Mouse (Mus musculus) heart, postnatal 10 days (tissue): ENCODE data around the gene Tep1. TPM values are rescaled to one million over a fixed set of nuclear protein-coding genes. Genes with fewer than 3 reads are reported as not detected.
"Not testable (repeated sequence)": the region's sequence is repeated elsewhere in the genome, so short reads cannot be mapped to it uniquely, and the experiment has no call there.

Experiments used
- DNase-seq, 2 experiments: peaks; one replicate each; pipeline ENCODE4 v3.0.0; 2021
- intact Hi-C: fragments of 180-260 bp; cut with DNase I; formaldehyde crosslinking; loops from one replicate; pipeline ENCODE4 v1.15.1; 2025
- total RNA-seq, 2 experiments: library from RNA; stranded (reverse); gene quantifications; 2 replicates each; pipeline ENCODE4 v1.2.3; 2021

The Tep1 gene
- total RNA-seq, 2 experiments from 2014 or later, result 10.9 to 11.6 TPM

GRCm38 (mm10) chr14:50870805-50871143 is 414 bp upstream of the Tep1 start:
- DNase-seq, result no peak

GRCm38 (mm10) chr14:50868656-50869055 is 1.7 kb downstream of the Tep1 start:
- DNase-seq, result no peak
- intact Hi-C loops, result loop anchor here (5.0 kb wide), 1 partner anchor 61 kb away; the partner anchor contains the start of genes Ccnb1ip1 and Parp2

More at GRCm38 (mm10) chr14:50870805-50871143, 414 bp upstream of the Tep1 start:
- intact Hi-C loops, result loop anchor here (1.0 kb wide), 1 partner anchor 193 kb away; no protein-coding TSS in a partner anchor

- intact Hi-C loops, result loop anchor here (5.0 kb wide), 1 partner anchor 61 kb away; the partner anchor contains the start of genes Ccnb1ip1 and Parp2
- DNase-seq, result no peak
These were observed 2.1 kb downstream of the Tep1 start for GRCm38 (mm10) chr14:50868211-50868610.

GRCm38 (mm10) chr14:50866966-50867365 is 3.4 kb downstream of the Tep1 start:
- intact Hi-C loops, result loop anchor here (5.0 kb wide), 1 partner anchor 60 kb away; the partner anchor contains the start of genes Ccnb1ip1 and Parp2
- no peak for DNase-seq

- intact Hi-C loops, result loop anchor here (5.0 kb wide), 1 partner anchor 58 kb away; the partner anchor contains the start of genes Ccnb1ip1 and Parp2
- not testable (repeated sequence) for DNase-seq
These were observed 5.4 kb downstream of the Tep1 start for GRCm38 (mm10) chr14:50865005-50865404.

- DNase-seq, result no peak
- intact Hi-C loops, result no loop called here
These were observed 7.7 kb downstream of the Tep1 start for GRCm38 (mm10) chr14:50862641-50863040.

- DNase-seq, result no peak
- intact Hi-C loops, result no loop called here
These were observed 14.6 kb downstream of the Tep1 start for GRCm38 (mm10) chr14:50855788-50856187.

GRCm38 (mm10) chr14:50837236-50837635 is 33.1 kb downstream of the Tep1 start:
- DNase-seq, result peak; percentile 20 to 40
- intact Hi-C loops, result loop anchor here (1.0 kb wide), 1 partner anchor 226 kb away; no protein-coding TSS in a partner anchor

- intact Hi-C loops, result no loop called here
- DNase-seq, result no peak
These were observed 35.9 kb downstream of the Tep1 start for GRCm38 (mm10) chr14:50834435-50834834.

- intact Hi-C loops, result no loop called here
- peak; percentile 12 to 20 for DNase-seq
These were observed 36.4 kb downstream of the Tep1 start for GRCm38 (mm10) chr14:50833964-50834363.

- intact Hi-C loops, result no loop called here
- no peak for DNase-seq
These were observed 40.5 kb downstream of the Tep1 start for GRCm38 (mm10) chr14:50829878-50830277.

GRCm38 (mm10) chr14:50826579-50826978 is 43.8 kb downstream of the Tep1 start:
- no peak for DNase-seq
- intact Hi-C loops, result no loop called here

- DNase-seq, result no peak
- intact Hi-C loops, result no loop called here
These were observed 46.1 kb downstream of the Tep1 start for GRCm38 (mm10) chr14:50824219-50824618.

- DNase-seq, result no peak
- intact Hi-C loops, result no loop called here
These were observed 47.1 kb downstream of the Tep1 start for GRCm38 (mm10) chr14:50823240-50823639.

- intact Hi-C loops, result no loop called here
- no peak for DNase-seq
These were observed 57.3 kb downstream of the Tep1 start for GRCm38 (mm10) chr14:50813060-50813459.

GRCm38 (mm10) chr14:50807487-50808072 is 62.8 kb downstream of the Tep1 start, which contains the start of the genes Ccnb1ip1 and Parp2:
Gene Ccnb1ip1, minus strand, starts transcription at chr14:50807732.
Gene Parp2, plus strand, starts transcription at chr14:50807841.
- intact Hi-C loops, result loop anchor here (2.0 to 10.0 kb wide), 4 partner anchors 60 to 281 kb away; partner anchors contain the start of genes Apex1 and Osgep

GRCm38 (mm10) chr14:50806469-50806868 is 63.9 kb downstream of the Tep1 start:
- DNase-seq, result not testable (repeated sequence)
- intact Hi-C loops, result loop anchor here (2.0 to 10.0 kb wide), 4 partner anchors 61 to 282 kb away; partner anchors contain the start of genes Apex1 and Osgep

More at GRCm38 (mm10) chr14:50807487-50808072, 62.8 kb downstream of the Tep1 start, which contains the start of the genes Ccnb1ip1 and Parp2:
- peak; percentile 99 for DNase-seq

GRCm38 (mm10) chr14:50804683-50805082 is 65.7 kb downstream of the Tep1 start:
- intact Hi-C loops, result loop anchor here (5.0 to 10.0 kb wide), 2 partner anchors 63 to 120 kb away; partner anchors contain the start of genes Apex1 and Osgep
- DNase-seq, result no peak

- intact Hi-C loops, result loop anchor here (10.0 kb wide), 1 partner anchor 122 kb away; the partner anchor contains the start of genes Apex1 and Osgep
- peak; percentile 19 to 38 for DNase-seq
These were observed 67.4 kb downstream of the Tep1 start for GRCm38 (mm10) chr14:50802843-50803562.

- DNase-seq, result no peak
- intact Hi-C loops, result loop anchor here (10.0 kb wide), 1 partner anchor 122 kb away; the partner anchor contains the start of genes Apex1 and Osgep
These were observed 67.9 kb downstream of the Tep1 start for GRCm38 (mm10) chr14:50802441-50802840.
